Mouse (Mus musculus): ENCODE data around the gene Lsamp.

DNA sequence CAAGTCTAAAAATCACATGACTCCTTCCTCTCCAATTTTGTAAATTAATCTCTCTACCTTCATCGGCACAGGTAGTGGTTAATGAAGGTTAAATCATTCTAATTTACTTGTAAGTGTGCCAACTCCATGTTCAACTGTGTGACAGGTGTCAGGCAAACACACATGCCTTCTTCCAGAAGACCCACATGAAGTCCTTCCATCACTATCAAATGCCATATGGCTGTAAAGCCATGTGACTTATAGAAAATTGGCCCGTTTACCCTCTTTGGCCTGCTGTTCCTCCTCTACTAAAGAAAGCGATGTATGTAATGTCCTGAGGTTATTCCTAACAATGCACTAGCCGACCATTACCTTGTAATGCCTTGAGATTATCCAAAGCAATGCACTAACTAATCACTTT is 565.5 kb downstream of the Lsamp start:
- no peak for TF ChIP-seq GATA1 (IDR thresholded peaks at IDR 0.05; ENCODE audit: borderline replicate concordance, low read length)
- TF ChIP-seq FLI1 (IDR thresholded peaks at IDR 0.05; ENCODE audit: low read length): no peak
